Mouse (Mus musculus): ENCODE measurements at regions not wholly inside any gene's neighbourhood (a gene's known extent, or its start where the extent isn't known, plus 50 kb on each side); places are given as distances from the start of the nearest gene placed in this dataset.
A peak's percentile ranks its signal among the peaks of the same experiment; 100 is the strongest.

- H3K36me3 ChIP-seq: no peaks in the 10 kb centered on the region
Observed at GRCm38 (mm10) chr12:32504196-32504595, 125.7 kb downstream of the Ccdc71l start.

DNA sequence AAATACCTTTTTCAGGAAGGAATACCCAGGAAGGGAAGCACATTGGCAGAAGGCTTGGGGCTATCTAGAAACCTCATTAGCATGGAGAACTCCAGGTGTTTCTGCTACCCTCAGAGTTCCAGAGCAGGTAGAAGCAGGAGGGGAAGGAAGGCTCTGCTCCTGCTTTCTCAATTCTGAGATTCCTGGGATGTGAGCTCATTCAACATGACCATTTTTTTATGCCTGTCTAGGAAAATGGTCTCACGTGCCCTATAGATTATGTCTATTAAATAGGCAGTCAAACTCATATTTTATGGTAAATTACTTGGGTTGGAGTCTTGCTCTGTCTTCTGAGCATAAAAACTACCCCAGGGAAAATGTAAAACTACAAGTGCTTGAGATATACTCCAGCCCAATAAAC is 130.2 kb downstream of the Ccdc71l start:
- Histone ChIP-seq H3K9me3 (no peaks in the 10 kb centered on the region), H3K4me2 (no peak overlapping the region), H3K27me3 (replicated peaks) (no peaks in the 10 kb centered on the region), H3K36me3 (no peaks in the 10 kb centered on the region), H3K9ac (no peak overlapping the region), H3K4me1 (no peaks in the 10 kb centered on the region), H3K4me3 (replicated peaks) (no peak overlapping the region), H3K27ac (no peak overlapping the region)
- ATAC-seq (ENCODE audit: insufficient read depth, low FRiP score, low read depth): no peak
- WGBS: 58% methylated on average over 1 of the region's 1 CpGs

More at GRCm38 (mm10) chr12:32504196-32504595, 125.7 kb downstream of the Ccdc71l start:
- H3K4me1 ChIP-seq: no peaks in the 10 kb centered on the region
- no peak overlapping the region for H3K27ac ChIP-seq
- H3K27me3 ChIP-seq (replicated peaks): no peaks in the 10 kb centered on the region
- H3K4me2 ChIP-seq: no peak overlapping the region
- no peak overlapping the region for H3K9ac ChIP-seq
- 47% methylated on average over 3 of the region's 3 CpGs for WGBS
- no peaks in the 10 kb centered on the region for H3K9me3 ChIP-seq
- no peak overlapping the region for H3K4me3 ChIP-seq (replicated peaks)
- no peak for ATAC-seq (ENCODE audit: insufficient read depth, low FRiP score, low read depth)

GRCm38 (mm10) chr12:32525586-32525985 is 147.1 kb downstream of the Ccdc71l start:
- no peak for ATAC-seq (ENCODE audit: insufficient read depth, low FRiP score, low read depth)

DNA sequence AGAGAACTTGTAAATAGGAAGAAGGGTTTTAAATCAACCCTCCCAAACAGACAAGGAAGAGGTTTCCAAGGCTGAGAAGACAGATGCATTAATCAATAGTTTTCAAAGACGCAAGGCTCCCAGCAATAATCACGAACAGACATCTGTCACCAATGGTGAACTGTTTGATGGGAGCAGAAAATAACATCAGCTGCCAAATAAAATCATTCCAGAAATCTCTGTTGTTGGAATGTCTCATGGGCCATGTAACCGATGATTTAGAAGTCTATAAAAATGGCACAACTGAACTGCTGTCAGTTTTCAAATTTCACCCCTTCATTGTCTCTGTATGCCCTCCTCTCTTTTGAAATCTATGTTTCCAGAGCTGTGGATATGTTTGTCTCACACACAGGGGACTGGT is 152.7 kb downstream of the Ccdc71l start:
- Histone ChIP-seq H3K36me3 (no peaks in the 10 kb centered on the region), H3K4me1 (no peaks in the 10 kb centered on the region), H3K4me3 (replicated peaks) (no peak overlapping the region), H3K9ac (no peak overlapping the region), H3K9me3 (no peaks in the 10 kb centered on the region), H3K27ac (no peak overlapping the region), H3K4me2 (no peak overlapping the region), H3K27me3 (replicated peaks) (no peaks in the 10 kb centered on the region)
- WGBS: 81% methylated on average over 3 of the region's 3 CpGs
- ATAC-seq (ENCODE audit: insufficient read depth, low FRiP score, low read depth): no peak

More at GRCm38 (mm10) chr12:32525586-32525985, 147.1 kb downstream of the Ccdc71l start:
- Histone ChIP-seq H3K27me3 (replicated peaks) (no peaks in the 10 kb centered on the region), H3K9ac (no peak overlapping the region), H3K27ac (no peak overlapping the region), H3K4me2 (no peak overlapping the region), H3K9me3 (no peaks in the 10 kb centered on the region), H3K4me3 (replicated peaks) (no peak overlapping the region), H3K36me3 (no peaks in the 10 kb centered on the region), H3K4me1 (no peaks in the 10 kb centered on the region)
- WGBS: 68% methylated on average over 1 of the region's 1 CpGs

DNA sequence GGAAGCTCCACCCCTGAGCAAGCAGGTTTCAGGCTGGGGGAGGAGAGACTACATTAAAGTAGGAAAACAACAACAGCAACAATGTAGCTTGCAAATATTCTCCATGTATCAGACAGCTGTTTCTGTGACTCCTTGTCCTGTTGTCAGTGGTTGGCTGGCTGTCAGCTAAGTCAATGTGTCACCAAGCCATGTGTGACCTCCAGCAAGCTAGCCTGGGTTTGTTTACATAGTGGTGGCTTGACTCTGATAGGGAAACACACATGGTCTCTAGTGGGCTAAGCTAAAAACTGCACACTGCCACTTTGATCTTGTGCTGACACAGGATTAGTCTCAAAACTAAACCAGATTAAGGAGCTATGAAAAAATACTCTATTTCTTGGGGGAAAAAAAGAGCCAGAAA is 155.1 kb downstream of the Ccdc71l start:
- peak; percentile 82 for ATAC-seq (ENCODE audit: insufficient read depth, low FRiP score, low read depth)
- no peaks in the 10 kb centered on the region for H3K27me3 ChIP-seq (replicated peaks)

GRCm38 (mm10) chr12:32545466-32545865 is 167.0 kb downstream of the Ccdc71l start:
- 87% methylated on average over 1 of the region's 1 CpGs for WGBS
- ATAC-seq (ENCODE audit: insufficient read depth, low FRiP score, low read depth): no peak

More for the DNA sequence above, 155.1 kb downstream of the Ccdc71l start:
- H3K36me3 ChIP-seq: no peaks in the 10 kb centered on the region
- no peak overlapping the region for H3K4me3 ChIP-seq (replicated peaks)
- no peak overlapping the region; the same call in 1 of the 2 replicates for H3K4me2 ChIP-seq
- H3K9ac ChIP-seq: no peak overlapping the region
- no peaks in the 10 kb centered on the region for H3K9me3 ChIP-seq
- no peak overlapping the region for H3K27ac ChIP-seq
- no peaks in the 10 kb centered on the region for H3K4me1 ChIP-seq

DNA sequence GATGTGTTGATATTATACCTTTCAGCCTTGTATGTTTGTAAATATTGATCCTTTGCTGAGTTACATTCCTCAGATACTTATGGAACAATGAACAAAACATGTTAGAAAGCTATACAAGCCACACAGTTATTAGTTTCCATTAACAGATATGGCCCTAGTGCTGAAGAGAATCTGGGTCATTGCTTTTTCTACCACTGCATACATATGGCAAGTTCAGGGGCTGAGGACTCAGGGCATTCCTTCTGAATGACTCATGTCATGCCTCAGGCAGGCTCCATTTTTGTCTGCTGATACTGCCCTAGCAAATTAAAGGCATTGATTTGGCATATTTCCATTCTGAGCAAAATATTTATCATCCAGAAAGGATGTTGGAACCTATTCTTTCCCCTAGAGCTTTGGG is 167.9 kb downstream of the Ccdc71l start:
- no peak for ATAC-seq (ENCODE audit: insufficient read depth, low FRiP score, low read depth)
- Histone ChIP-seq H3K27me3 (replicated peaks) (no peaks in the 10 kb centered on the region), H3K9ac (no peak overlapping the region)

More at GRCm38 (mm10) chr12:32545466-32545865, 167.0 kb downstream of the Ccdc71l start:
- H3K9ac ChIP-seq: no peak overlapping the region
- H3K4me1 ChIP-seq: no peaks in the 10 kb centered on the region
- no peak overlapping the region for H3K27ac ChIP-seq
- no peaks in the 10 kb centered on the region for H3K36me3 ChIP-seq
- H3K27me3 ChIP-seq (replicated peaks): no peaks in the 10 kb centered on the region
- no peak overlapping the region for H3K4me2 ChIP-seq
- H3K4me3 ChIP-seq (replicated peaks): no peak overlapping the region
- H3K9me3 ChIP-seq: no peaks in the 10 kb centered on the region

DNA sequence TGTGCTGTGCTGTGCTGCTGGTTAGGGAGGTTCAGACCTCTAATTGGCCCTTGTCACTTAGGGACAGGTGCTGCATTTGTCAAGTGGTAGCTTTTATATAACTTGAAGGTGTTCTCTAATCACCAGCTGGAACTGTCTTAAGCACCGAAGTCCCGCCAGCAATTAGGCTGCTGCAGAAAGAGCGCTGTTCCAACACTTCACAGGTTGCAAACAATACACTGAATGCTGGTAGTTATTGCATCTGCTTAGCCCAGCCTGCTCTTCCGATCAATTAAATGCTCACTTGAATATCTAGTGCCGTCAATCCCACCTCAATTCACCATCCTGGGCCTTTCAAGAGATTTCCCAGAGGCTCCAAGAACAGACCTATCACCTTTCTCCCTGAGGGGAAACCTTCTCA is 175.3 kb downstream of the Ccdc71l start:
- H3K27me3 ChIP-seq (replicated peaks): no peaks in the 10 kb centered on the region
- no peak overlapping the region for H3K9ac ChIP-seq
- H3K4me2 ChIP-seq: no peak overlapping the region
- no peaks in the 10 kb centered on the region for H3K36me3 ChIP-seq
- WGBS: 83% methylated on average over 5 of the region's 5 CpGs
- H3K4me3 ChIP-seq (replicated peaks): no peak overlapping the region
- no peak for ATAC-seq (ENCODE audit: insufficient read depth, low FRiP score, low read depth)
- H3K9me3 ChIP-seq: no peaks in the 10 kb centered on the region
- H3K4me1 ChIP-seq: no peaks in the 10 kb centered on the region
- H3K27ac ChIP-seq: no peak overlapping the region

More for the DNA sequence above, 167.9 kb downstream of the Ccdc71l start:
- no peak overlapping the region for H3K4me2 ChIP-seq
- no peak overlapping the region for H3K4me3 ChIP-seq (replicated peaks)
- H3K9me3 ChIP-seq: no peaks in the 10 kb centered on the region
- no peak overlapping the region for H3K27ac ChIP-seq
- no peaks in the 10 kb centered on the region for H3K36me3 ChIP-seq
- H3K4me1 ChIP-seq: no peaks in the 10 kb centered on the region

DNA sequence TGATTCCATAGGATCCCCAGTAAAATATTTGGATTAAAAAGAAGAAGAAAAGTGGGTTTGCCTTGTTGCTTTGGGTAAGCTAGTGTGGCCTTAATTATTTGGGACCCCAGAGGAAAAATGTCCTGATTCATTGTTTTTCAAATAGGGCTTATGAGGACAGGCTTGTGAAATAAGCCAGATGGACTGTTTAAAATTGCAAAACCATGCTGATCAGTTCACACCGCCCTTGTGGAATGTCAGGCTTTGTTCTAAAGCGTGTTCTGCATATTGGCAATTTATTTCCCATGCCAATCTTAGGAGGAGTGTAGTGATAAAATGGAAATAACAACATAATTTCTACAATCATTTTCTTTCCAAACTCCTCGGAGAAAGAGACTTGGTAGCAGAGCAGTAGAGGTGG is 189.3 kb downstream of the Ccdc71l start:
- no peak overlapping the region for H3K4me3 ChIP-seq (replicated peaks)
- no peak overlapping the region for H3K9ac ChIP-seq
- no peaks in the 10 kb centered on the region for H3K9me3 ChIP-seq
- no peak for ATAC-seq (ENCODE audit: insufficient read depth, low FRiP score, low read depth)
- H3K27ac ChIP-seq: no peak overlapping the region
- H3K27me3 ChIP-seq (replicated peaks): no peaks in the 10 kb centered on the region
- no peaks in the 10 kb centered on the region for H3K4me1 ChIP-seq
- H3K4me2 ChIP-seq: no peak overlapping the region
- H3K36me3 ChIP-seq: no peaks in the 10 kb centered on the region
- WGBS: 65% methylated on average over 3 of the region's 3 CpGs

- no peaks in the 10 kb centered on the region for H3K27me3 ChIP-seq (replicated peaks)
- H3K4me3 ChIP-seq (replicated peaks): no peak overlapping the region
- H3K9ac ChIP-seq: no peak overlapping the region
- H3K27ac ChIP-seq: no peak overlapping the region
- H3K9me3 ChIP-seq: no peaks in the 10 kb centered on the region
- no peak overlapping the region for H3K4me2 ChIP-seq
- 80% methylated on average over 6 of the region's 6 CpGs for WGBS
- ATAC-seq (ENCODE audit: insufficient read depth, low FRiP score, low read depth): no peak
- H3K36me3 ChIP-seq: no peaks in the 10 kb centered on the region
- H3K4me1 ChIP-seq: no peaks in the 10 kb centered on the region
Observed at GRCm38 (mm10) chr12:32581304-32581703, 202.8 kb downstream of the Ccdc71l start.

GRCm38 (mm10) chr12:32602131-32602815 is 217.1 kb upstream of the Nampt start:
- H3K4me1 ChIP-seq: no peaks in the 10 kb centered on the region
- no peaks in the 10 kb centered on the region for H3K36me3 ChIP-seq
- H3K27ac ChIP-seq: no peak overlapping the region
- H3K4me2 ChIP-seq: no peak overlapping the region
- H3K27me3 ChIP-seq (replicated peaks): no peaks in the 10 kb centered on the region
- H3K9me3 ChIP-seq: no peaks in the 10 kb centered on the region
- no peak overlapping the region for H3K4me3 ChIP-seq (replicated peaks)
- 72% methylated on average over 10 of the region's 10 CpGs for WGBS
- no peak overlapping the region for H3K9ac ChIP-seq
- ATAC-seq (ENCODE audit: insufficient read depth, low FRiP score, low read depth): no peak

DNA sequence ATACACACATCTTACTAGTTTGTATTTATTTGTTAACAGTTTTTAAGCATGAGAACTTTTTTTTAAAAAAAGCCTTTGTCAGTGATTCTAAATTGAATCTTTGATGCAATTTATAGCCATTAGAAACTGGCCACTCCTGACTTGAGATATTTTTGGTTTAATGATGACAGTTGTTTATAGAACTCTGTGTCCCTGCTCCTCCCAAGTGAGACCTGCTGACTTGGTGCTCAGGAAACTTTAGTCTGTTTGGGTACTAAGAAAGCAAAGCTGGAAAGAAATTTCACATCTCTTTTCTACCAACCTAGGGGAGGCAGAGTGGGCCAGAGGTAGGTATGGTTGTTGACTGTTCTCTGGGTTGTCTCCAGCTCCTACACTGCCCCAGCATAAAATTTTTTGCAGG is 214.0 kb upstream of the Nampt start:
- no peak for ATAC-seq (ENCODE audit: insufficient read depth, low FRiP score, low read depth)
- Histone ChIP-seq H3K27ac (no peak overlapping the region), H3K4me2 (no peak overlapping the region), H3K4me3 (replicated peaks) (no peak overlapping the region), H3K4me1 (no peaks in the 10 kb centered on the region), H3K36me3 (no peaks in the 10 kb centered on the region), H3K9ac (no peak overlapping the region), H3K9me3 (no peaks in the 10 kb centered on the region), H3K27me3 (replicated peaks) (no peaks in the 10 kb centered on the region)

DNA sequence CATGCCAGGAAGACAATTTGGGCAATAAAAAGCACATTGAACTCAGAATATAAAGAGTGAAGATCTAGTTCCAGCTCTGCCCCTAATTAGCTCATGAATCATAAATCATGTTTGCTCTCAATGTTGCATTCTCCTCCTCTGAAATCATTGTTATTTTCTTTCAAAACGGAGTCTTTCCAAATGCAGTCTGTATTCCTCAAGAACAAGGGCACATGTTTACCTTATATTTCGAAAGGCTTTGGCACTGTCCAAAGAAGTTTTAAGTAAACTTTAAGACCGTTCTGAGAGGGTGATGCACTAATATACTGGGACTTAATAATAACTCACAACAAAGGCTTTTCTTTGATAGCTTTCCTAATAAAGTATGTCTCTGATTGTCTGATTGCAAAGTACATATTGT is 204.3 kb upstream of the Nampt start:
- H3K9ac ChIP-seq: no peak overlapping the region
- no peaks in the 10 kb centered on the region for H3K4me1 ChIP-seq
- ATAC-seq (ENCODE audit: insufficient read depth, low FRiP score, low read depth): no peak
- no peaks in the 10 kb centered on the region for H3K36me3 ChIP-seq
- H3K27ac ChIP-seq: no peak overlapping the region
- H3K4me2 ChIP-seq: no peak overlapping the region
- WGBS: 39% methylated on average over 3 of the region's 3 CpGs
- H3K27me3 ChIP-seq (replicated peaks): no peaks in the 10 kb centered on the region
- no peaks in the 10 kb centered on the region for H3K9me3 ChIP-seq
- H3K4me3 ChIP-seq (replicated peaks): no peak overlapping the region
